Mouse (Mus musculus): ENCODE results near the gene Rpl7l1. TPM values are rescaled to one million over a fixed set of nuclear protein-coding genes. Genes with fewer than 3 reads are reported as not detected.

Rpl7l1 gene
- polyA plus RNA-seq, 1 experiment = 38.4 TPM

DNA sequence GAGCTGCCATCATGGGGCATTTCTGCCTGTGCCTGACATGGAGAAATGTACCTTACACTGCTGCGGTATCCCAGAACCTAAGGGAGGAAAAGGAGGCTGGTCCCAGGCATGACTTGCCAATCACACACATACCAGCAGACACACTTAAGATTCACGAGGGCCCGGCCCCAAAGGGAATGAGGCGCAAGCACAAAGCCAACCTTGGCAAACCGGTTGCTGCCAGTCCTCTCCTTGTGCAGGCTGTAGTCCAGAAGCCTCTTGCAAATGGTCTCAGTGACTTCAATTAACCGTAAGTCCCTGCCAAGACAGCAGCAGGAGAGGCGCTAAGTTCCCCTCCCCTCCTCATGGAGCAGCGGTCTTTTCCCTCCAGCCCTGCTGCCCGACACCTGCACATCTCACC, 39.5 kb downstream of the Rpl7l1 start:
- TF ChIP-seq POLR2A (IDR thresholded peaks at IDR 0.05; ENCODE audit: low read depth, low read length) = no peak
- no peak for TF ChIP-seq CTCF (conservative IDR thresholded peaks at IDR 0.05; ENCODE audit: insufficient read depth, insufficient read length, low read depth, low read length)
- Histone ChIP-seq H3K27me3 (replicated peaks; ENCODE audit: control insufficient read depth, insufficient read depth, low read length) (no peaks in the 10 kb centered on the region), H3K4me1 (ENCODE audit: control insufficient read depth, insufficient read depth, low read length) (no peaks in the 10 kb centered on the region), H3K27ac (ENCODE audit: insufficient read depth, low read depth, low read length) (no peak overlapping the region), H3K4me3 (ENCODE audit: insufficient read depth, low read depth, low read length) (no peak overlapping the region), H3K36me3 (ENCODE audit: control insufficient read depth, insufficient read depth, low read length) (no peaks in the 10 kb centered on the region)
- DNase-seq = peak; percentile 35
- 71% methylated on average over 9 of the region's 9 CpGs for WGBS

DNA sequence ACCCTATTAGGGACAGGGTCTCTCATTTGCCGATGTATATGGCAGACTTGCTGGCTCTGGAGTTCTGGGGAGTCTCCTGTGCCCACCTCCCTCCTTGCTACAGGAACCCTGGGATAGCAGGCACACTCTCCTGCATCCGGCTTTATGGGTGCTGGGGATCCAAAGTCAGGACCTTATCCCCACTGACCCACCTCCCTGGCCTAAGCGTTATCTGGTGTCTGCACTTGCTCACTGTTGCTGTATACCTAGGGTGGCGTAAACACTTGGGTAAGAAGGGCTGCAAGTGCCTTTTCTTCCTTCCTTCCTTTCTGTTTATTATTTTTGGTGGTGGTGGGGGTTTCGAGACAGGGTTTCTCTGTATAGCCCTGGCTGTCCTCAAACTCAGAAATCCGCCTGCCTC, 41.2 kb downstream of the Rpl7l1 start:
- H3K36me3 ChIP-seq (ENCODE audit: control insufficient read depth, insufficient read depth, low read length) = no peaks in the 10 kb centered on the region
- no peaks in the 10 kb centered on the region for H3K27me3 ChIP-seq (replicated peaks; ENCODE audit: control insufficient read depth, insufficient read depth, low read length)
- 94% methylated on average over 6 of the region's 6 CpGs for WGBS
- H3K4me1 ChIP-seq (ENCODE audit: control insufficient read depth, insufficient read depth, low read length) = no peaks in the 10 kb centered on the region
- TF ChIP-seq POLR2A (IDR thresholded peaks at IDR 0.05; ENCODE audit: low read depth, low read length) (no peak), CTCF (conservative IDR thresholded peaks at IDR 0.05; ENCODE audit: insufficient read depth, insufficient read length, low read depth, low read length) (no peak)
- H3K4me3 ChIP-seq (ENCODE audit: insufficient read depth, low read depth, low read length) = no peak overlapping the region
- H3K27ac ChIP-seq (ENCODE audit: insufficient read depth, low read depth, low read length) = no peak overlapping the region
- DNase-seq = no peak

DNA sequence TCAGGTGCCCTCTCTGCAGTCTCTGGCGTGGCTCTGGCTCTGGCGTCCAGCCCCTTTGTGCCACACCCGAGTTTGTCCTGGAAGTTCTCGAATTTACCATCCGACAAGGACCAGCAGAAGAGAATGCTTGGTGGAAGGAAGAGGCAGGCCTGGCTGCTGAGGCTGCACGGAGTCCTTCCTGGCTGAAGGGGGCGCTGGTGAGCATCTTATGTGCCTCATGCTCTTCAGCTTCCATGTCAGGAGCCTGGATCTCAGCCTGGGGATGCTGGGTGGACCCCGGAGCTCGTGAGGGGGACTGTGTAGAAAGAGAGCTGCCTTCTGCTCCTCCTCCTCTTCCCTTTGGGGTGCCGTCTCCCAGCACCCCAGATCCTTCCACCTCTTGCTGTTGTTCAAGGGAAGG, 46.3 kb downstream of the Rpl7l1 start:
- TF ChIP-seq POLR2A (IDR thresholded peaks at IDR 0.05; ENCODE audit: low read depth, low read length) (no peak), CTCF (conservative IDR thresholded peaks at IDR 0.05; ENCODE audit: insufficient read depth, insufficient read length, low read depth, low read length) (peak; percentile 67)
- Histone ChIP-seq H3K27ac (ENCODE audit: insufficient read depth, low read depth, low read length) (no peak overlapping the region), H3K4me1 (ENCODE audit: control insufficient read depth, insufficient read depth, low read length) (no peaks in the 10 kb centered on the region), H3K4me3 (ENCODE audit: insufficient read depth, low read depth, low read length) (no peak overlapping the region), H3K36me3 (ENCODE audit: control insufficient read depth, insufficient read depth, low read length) (no peaks in the 10 kb centered on the region), H3K27me3 (replicated peaks; ENCODE audit: control insufficient read depth, insufficient read depth, low read length) (no peaks in the 10 kb centered on the region)
- WGBS = 63% methylated on average over 10 of the region's 10 CpGs
- DNase-seq = peak; percentile 20

DNA sequence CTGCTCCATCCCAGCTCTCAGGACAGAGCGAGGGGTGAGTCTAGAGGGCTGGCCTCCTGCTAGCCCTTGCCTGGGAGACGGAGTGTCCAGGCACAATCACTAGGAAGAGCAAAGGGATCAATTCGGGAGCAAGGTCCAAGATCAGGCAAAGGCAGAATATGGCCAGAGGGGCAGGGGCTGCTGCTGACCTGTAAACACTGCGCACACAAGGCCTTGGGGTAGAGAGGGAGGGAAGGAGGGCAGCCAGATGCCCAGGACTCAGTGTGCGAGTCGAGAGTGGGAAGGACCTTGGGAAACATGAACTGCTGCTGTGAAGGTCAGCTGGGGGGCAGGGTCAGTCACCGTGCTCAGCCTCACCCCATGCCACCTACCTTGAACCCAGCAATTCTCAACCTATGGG, 47.2 kb downstream of the Rpl7l1 start:
- Histone ChIP-seq H3K4me1 (ENCODE audit: control insufficient read depth, insufficient read depth, low read length) (no peaks in the 10 kb centered on the region), H3K27ac (ENCODE audit: insufficient read depth, low read depth, low read length) (no peak overlapping the region), H3K36me3 (ENCODE audit: control insufficient read depth, insufficient read depth, low read length) (no peaks in the 10 kb centered on the region), H3K4me3 (ENCODE audit: insufficient read depth, low read depth, low read length) (no peak overlapping the region), H3K27me3 (replicated peaks; ENCODE audit: control insufficient read depth, insufficient read depth, low read length) (no peaks in the 10 kb centered on the region)
- 80% methylated on average over 7 of the region's 7 CpGs for WGBS
- no peak for TF ChIP-seq POLR2A (IDR thresholded peaks at IDR 0.05; ENCODE audit: low read depth, low read length)
- TF ChIP-seq CTCF (conservative IDR thresholded peaks at IDR 0.05; ENCODE audit: insufficient read depth, insufficient read length, low read depth, low read length) = no peak
- no peak for DNase-seq

DNA sequence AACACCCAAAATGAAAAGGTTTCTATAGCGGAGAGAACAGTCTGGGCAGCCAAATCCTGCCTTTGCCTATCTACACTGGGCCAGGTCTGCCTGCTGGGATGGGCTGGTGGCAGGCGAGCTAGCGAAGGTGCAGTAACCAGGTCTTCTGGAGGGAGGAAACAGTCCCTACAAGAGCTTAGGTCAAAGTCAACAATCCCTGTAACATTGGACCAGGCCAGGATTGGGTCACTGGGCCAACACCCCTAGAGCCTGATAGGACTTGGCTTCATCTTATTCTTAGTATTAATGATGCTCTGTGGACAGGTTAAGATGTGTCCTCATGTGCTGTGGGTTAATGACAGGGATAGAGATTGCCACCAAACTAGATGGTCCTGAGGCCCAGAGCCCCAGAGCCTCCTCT, 48.4 kb downstream of the Rpl7l1 start:
- Histone ChIP-seq H3K4me3 (ENCODE audit: insufficient read depth, low read depth, low read length) (no peak overlapping the region), H3K27ac (ENCODE audit: insufficient read depth, low read depth, low read length) (no peak overlapping the region), H3K36me3 (ENCODE audit: control insufficient read depth, insufficient read depth, low read length) (no peaks in the 10 kb centered on the region), H3K27me3 (replicated peaks; ENCODE audit: control insufficient read depth, insufficient read depth, low read length) (no peaks in the 10 kb centered on the region), H3K4me1 (ENCODE audit: control insufficient read depth, insufficient read depth, low read length) (peaks cover 4% of the 10 kb centered on the region; the same call in 1 of the 2 replicates)
- WGBS = 81% methylated on average over 3 of the region's 3 CpGs
- peak; percentile 22 for DNase-seq
- TF ChIP-seq CTCF (conservative IDR thresholded peaks at IDR 0.05; ENCODE audit: insufficient read depth, insufficient read length, low read depth, low read length) (no peak), POLR2A (IDR thresholded peaks at IDR 0.05; ENCODE audit: low read depth, low read length) (no peak)

DNA sequence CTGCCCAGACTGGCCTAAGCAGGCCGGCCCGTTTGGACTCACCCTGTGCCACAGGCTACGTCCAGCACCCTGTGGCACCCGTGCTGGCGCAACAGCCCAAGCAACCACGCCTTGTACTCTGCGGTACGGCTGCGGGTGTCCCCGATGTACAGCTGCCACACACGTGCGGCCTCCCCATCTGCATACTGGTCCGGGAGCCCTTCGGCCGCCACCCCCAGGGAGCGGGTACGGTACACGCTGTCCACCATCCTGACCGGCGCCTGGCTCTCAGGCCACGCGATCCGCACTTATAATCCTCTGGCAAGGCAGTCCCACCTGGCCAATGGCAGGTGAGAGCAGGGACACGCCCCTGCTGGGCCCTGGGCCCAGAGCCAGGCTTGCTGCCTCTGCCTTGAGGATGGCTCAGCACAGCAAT, 53.6 kb downstream of the Rpl7l1 start, which contains the start of gene Gnmt:
Gnmt (minus strand) TSS at position 265 of the 415 bp plus-strand sequence.
- Histone ChIP-seq H3K27ac (ENCODE audit: insufficient read depth, low read depth, low read length) (no peak within 1 kb of the TSS; the same call in 1 of the 2 replicates), H3K4me3 (ENCODE audit: insufficient read depth, low read depth, low read length) (peak within 1 kb of the TSS; percentile 47), H3K27me3 (replicated peaks; ENCODE audit: control insufficient read depth, insufficient read depth, low read length) (no peaks in the 10 kb centered on the region), H3K36me3 (ENCODE audit: control insufficient read depth, insufficient read depth, low read length) (no peaks in the 10 kb centered on the region), H3K4me1 (ENCODE audit: control insufficient read depth, insufficient read depth, low read length) (peaks cover 7% of the 10 kb centered on the region; the same call in 1 of the 2 replicates)
- peak; percentile 94 for DNase-seq
- TF ChIP-seq POLR2A (IDR thresholded peaks at IDR 0.05; ENCODE audit: low read depth, low read length) (peak; percentile 40), CTCF (conservative IDR thresholded peaks at IDR 0.05; ENCODE audit: insufficient read depth, insufficient read length, low read depth, low read length) (no peak)
- WGBS = 19% methylated on average over 24 of the region's 24 CpGs

DNA sequence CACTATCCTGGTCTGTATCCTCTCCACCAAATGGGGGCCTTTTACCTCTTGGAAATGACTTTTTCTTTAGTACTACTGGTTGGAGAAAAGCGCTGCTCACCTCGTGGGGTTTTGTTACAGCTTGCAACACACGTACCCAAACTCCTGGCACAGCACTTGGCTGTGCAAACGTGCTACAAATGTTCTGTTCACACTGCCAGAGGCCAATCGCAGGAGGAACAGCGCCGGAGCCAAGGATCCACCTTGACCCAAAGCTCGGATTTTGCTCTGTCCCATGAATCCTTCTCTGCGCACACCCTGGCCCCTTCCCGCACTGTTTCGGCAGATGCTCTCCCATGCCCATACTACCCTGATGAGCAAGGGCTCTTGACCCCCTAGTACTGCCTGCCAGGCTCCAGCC, 54.0 kb downstream of the Rpl7l1 start:
- Histone ChIP-seq H3K4me3 (ENCODE audit: insufficient read depth, low read depth, low read length) (peak overlapping the region; percentile 47), H3K36me3 (ENCODE audit: control insufficient read depth, insufficient read depth, low read length) (no peaks in the 10 kb centered on the region), H3K27ac (ENCODE audit: insufficient read depth, low read depth, low read length) (no peak overlapping the region; the same call in 1 of the 2 replicates), H3K27me3 (replicated peaks; ENCODE audit: control insufficient read depth, insufficient read depth, low read length) (no peaks in the 10 kb centered on the region), H3K4me1 (ENCODE audit: control insufficient read depth, insufficient read depth, low read length) (peaks cover 7% of the 10 kb centered on the region; the same call in 1 of the 2 replicates)
- WGBS = 43% methylated on average over 11 of the region's 11 CpGs
- no peak for DNase-seq
- TF ChIP-seq CTCF (conservative IDR thresholded peaks at IDR 0.05; ENCODE audit: insufficient read depth, insufficient read length, low read depth, low read length) (no peak), POLR2A (IDR thresholded peaks at IDR 0.05; ENCODE audit: low read depth, low read length) (no peak)

Measured in kidney, adult 2 months (tissue).